Mouse (Mus musculus): Measurements from ENCODE around the gene Telo2.

GRCm38 (mm10) chr17:25065189-25065588 lies 50.6 kb downstream of the Telo2 start:
- TF ChIP-seq CTCF (IDR thresholded peaks at IDR 0.05; ENCODE audit: low read depth, low read length), result no peak
- no peak for TF ChIP-seq GATA1 (IDR thresholded peaks at IDR 0.05; ENCODE audit: borderline replicate concordance, low read length)
- no peak for TF ChIP-seq POLR2AphosphoS5 (IDR thresholded peaks at IDR 0.05; ENCODE audit: insufficient replicate concordance, low read depth, low read length)
- TF ChIP-seq TAL1 (conservative IDR thresholded peaks at IDR 0.05; ENCODE audit: low read depth, low read length), result no peak
- no peak for TF ChIP-seq GATA2 (IDR thresholded peaks at IDR 0.05; ENCODE audit: borderline replicate concordance, low read depth, low read length)
